Mouse (Mus musculus) CH12.LX (cell line): ENCODE data around the gene Dlg1. TPM values are rescaled to one million over a fixed set of nuclear protein-coding genes. Genes with fewer than 3 reads are reported as not detected.

ENCODE experiments used
- DNase-seq: peaks from one replicate; pipeline ENCODE4 v3.0.0-alpha.2; 2013; ENCODE audit errors: extremely low read depth
- H3K27ac ChIP-seq: 2 replicates; pipeline ENCODE4 v1.5.1; 2012; ENCODE audit warnings: low read depth, mild to moderate bottlenecking, control low read depth, moderate library complexity; ENCODE audit not compliant: insufficient read depth
- H3K27me3 ChIP-seq: replicated peaks from 2 replicates; pipeline ENCODE3; 2012; ENCODE audit warnings: inconsistent platforms
- H3K36me3 ChIP-seq, 2 experiments: replicated peaks in 1 of 2; 2 replicates each; pipeline versions ENCODE3 to v1.6.1; 2012; ENCODE audit warnings: inconsistent platforms in 1 of 2, low read length in 1 of 2, mild to moderate bottlenecking in 1 of 2, mixed read lengths in 1 of 2, moderate library complexity in 1 of 2; ENCODE audit not compliant: control insufficient read depth in 1 of 2, insufficient read depth in 1 of 2
- H3K4me1 ChIP-seq, 2 experiments: 2 replicates each; pipeline ENCODE4 v1.6.1; 2012; ENCODE audit warnings: inconsistent platforms in 1 of 2, moderate library complexity in 1 of 2; ENCODE audit not compliant: insufficient read depth in 2 of 2, control insufficient read depth in 1 of 2
- H3K4me2 ChIP-seq: 2 replicates; pipeline ENCODE4 v1.6.1; 2012; ENCODE audit warnings: low read depth, mild to moderate bottlenecking, control low read depth; ENCODE audit not compliant: poor library complexity, insufficient read depth, severe bottlenecking
- H3K4me3 ChIP-seq, 3 experiments: fragments of 150-350 bp in 1 of 3; sonication (generic) in 1 of 3; replicated peaks in 1 of 3; 2 replicates each; pipeline versions ENCODE3 to v1.5.1; 2011 to 2012; ENCODE audit warnings: low read depth in 2 of 3, low read length in 2 of 3, mild to moderate bottlenecking in 2 of 3, moderate library complexity in 2 of 3, control low read depth in 1 of 3, improper control_type of control experiment in 1 of 3, inconsistent platforms in 1 of 3, mixed read lengths in 1 of 3; ENCODE audit not compliant: poor library complexity in 1 of 3
- H3K79me2 ChIP-seq: replicated peaks from 2 replicates; pipeline ENCODE4 v1.6.1; 2012; ENCODE audit warnings: mild to moderate bottlenecking, moderate library complexity; ENCODE audit not compliant: control insufficient read depth, poor library complexity, insufficient read depth, severe bottlenecking; ENCODE audit errors: extremely low read depth
- H3K9ac ChIP-seq: 2 replicates; pipeline ENCODE4 v1.6.1; 2012; ENCODE audit warnings: low read depth, mild to moderate bottlenecking, control low read depth, moderate library complexity; ENCODE audit not compliant: insufficient read depth
- H3K9me3 ChIP-seq: replicated peaks from 2 replicates; pipeline ENCODE3; 2012; ENCODE audit warnings: low read length, inconsistent platforms, mixed read lengths
- BHLHE40 ChIP-seq: IDR thresholded peaks from 2 replicates; pipeline ENCODE4 v1.6.1; 2011; ENCODE audit warnings: mild to moderate bottlenecking, low read depth, low read length, improper control_type of control experiment
- ELF1 ChIP-seq: IDR thresholded peaks from 2 replicates; pipeline ENCODE4 v1.6.1; 2014; ENCODE audit warnings: low read depth, mild to moderate bottlenecking, inconsistent platforms, low read length, improper control_type of control experiment
- HCFC1 ChIP-seq: IDR thresholded peaks from 2 replicates; pipeline ENCODE4 v1.6.1; 2012; ENCODE audit warnings: low read depth, mild to moderate bottlenecking, inconsistent platforms, low read length, improper control_type of control experiment
- MAFK ChIP-seq: IDR thresholded peaks from 2 replicates; pipeline ENCODE4 v1.6.1; 2011; ENCODE audit warnings: low read length, improper control_type of control experiment; ENCODE audit not compliant: insufficient replicate concordance
- MAX ChIP-seq: IDR thresholded peaks from 2 replicates; pipeline ENCODE4 v1.6.1; 2011; ENCODE audit warnings: low read length, improper control_type of control experiment
- MEF2A ChIP-seq: IDR thresholded peaks from 2 replicates; pipeline ENCODE4 v1.6.1; 2014; ENCODE audit warnings: low read depth, mild to moderate bottlenecking, inconsistent platforms, low read length, improper control_type of control experiment, borderline replicate concordance
- MXI1 ChIP-seq: IDR thresholded peaks from 2 replicates; pipeline ENCODE4 v1.6.1; 2011; ENCODE audit warnings: mild to moderate bottlenecking, low read depth, low read length, improper control_type of control experiment
- MYC ChIP-seq: IDR thresholded peaks from 2 replicates; pipeline ENCODE4 v1.6.1; 2011; ENCODE audit warnings: low read depth, mild to moderate bottlenecking, improper control_type of control experiment, low read length
- PAX5 ChIP-seq: IDR thresholded peaks from 2 replicates; pipeline ENCODE4 v1.6.1; 2012; ENCODE audit warnings: low read length, inconsistent platforms, mixed read lengths
- POLR2AphosphoS2 ChIP-seq: IDR thresholded peaks from 2 replicates; pipeline ENCODE4 v1.6.1; 2011; ENCODE audit warnings: low read depth, low read length, improper control_type of control experiment
- RAD21 ChIP-seq: IDR thresholded peaks from 2 replicates; pipeline ENCODE4 v1.6.1; 2011; ENCODE audit warnings: low read depth, mild to moderate bottlenecking, low read length, improper control_type of control experiment, moderate library complexity
- SIN3A ChIP-seq: IDR thresholded peaks from 2 replicates; pipeline ENCODE4 v1.6.1; 2012; ENCODE audit warnings: low read length, improper control_type of control experiment, inconsistent platforms
- SMC3 ChIP-seq: IDR thresholded peaks from 2 replicates; pipeline ENCODE4 v1.6.1; 2011; ENCODE audit warnings: low read depth, low read length, improper control_type of control experiment
- TCF12 ChIP-seq: IDR thresholded peaks from 2 replicates; pipeline ENCODE4 v1.6.1; 2014; ENCODE audit warnings: low read depth, mild to moderate bottlenecking, inconsistent platforms, low read length, improper control_type of control experiment
- UBTF ChIP-seq: IDR thresholded peaks from 2 replicates; pipeline ENCODE4 v1.6.1; 2012; ENCODE audit warnings: low read depth, mild to moderate bottlenecking, inconsistent platforms, low read length, improper control_type of control experiment, moderate library complexity
- USF2 ChIP-seq: conservative IDR thresholded peaks from 2 replicates; pipeline ENCODE4 v1.6.1; 2011; ENCODE audit warnings: low read depth, low read length, improper control_type of control experiment
- ZMIZ1 ChIP-seq: IDR thresholded peaks from 2 replicates; pipeline ENCODE4 v1.6.1; 2012; ENCODE audit warnings: low read depth, mild to moderate bottlenecking, inconsistent platforms, low read length, improper control_type of control experiment
- dilution Hi-C: fragments of 300-500 bp; cut with MboI; formaldehyde crosslinking; loops from 2 replicates; pipeline ENCODE4 v1.14.3; 2020; ENCODE audit warnings: low sequenced_read_pairs; ENCODE audit not compliant: extremely low pct_unique_long_range_greater_than_20kb, extremely low pct_ligation_motif_present
- in situ Hi-C: fragments of 300-500 bp; cut with MboI; formaldehyde crosslinking; loops from 3 replicates; pipeline ENCODE4 v1.14.3; 2019; ENCODE audit warnings: low sequenced_read_pairs, low pct_ligation_motif_present, low pct_unique_long_range_greater_than_20kb, mixed read lengths
- polyA plus RNA-seq: library from polyadenylated mRNA; unstranded; fragments of >175 nt; gene quantifications from 2 replicates; pipeline ENCODE4 v1.2.1, GENCODE M21; 2012; ENCODE audit warnings: low read depth; ENCODE audit not compliant: insufficient read length
- total RNA-seq, 2 experiments: library from RNA; depleted of rRNA; stranded (reverse); fragments of 300-350 nt in 1 of 2; fragments of >200 nt in 1 of 2; gene quantifications; 2 replicates each; pipeline ENCODE4 v1.2.3; 2012 to 2014

The Dlg1 gene
- total and polyA plus RNA-seq, 3 experiments: 29.0 to 47.9 (median 37.4) TPM

GRCm38 (mm10) chr16:31896971-31897774 lies 233.9 kb downstream of the Dlg1 start:
- Histone ChIP-seq H3K4me2 (no peak overlapping the region), H3K27ac (no peak overlapping the region)
- dilution Hi-C loops: no loop called here

DNA sequence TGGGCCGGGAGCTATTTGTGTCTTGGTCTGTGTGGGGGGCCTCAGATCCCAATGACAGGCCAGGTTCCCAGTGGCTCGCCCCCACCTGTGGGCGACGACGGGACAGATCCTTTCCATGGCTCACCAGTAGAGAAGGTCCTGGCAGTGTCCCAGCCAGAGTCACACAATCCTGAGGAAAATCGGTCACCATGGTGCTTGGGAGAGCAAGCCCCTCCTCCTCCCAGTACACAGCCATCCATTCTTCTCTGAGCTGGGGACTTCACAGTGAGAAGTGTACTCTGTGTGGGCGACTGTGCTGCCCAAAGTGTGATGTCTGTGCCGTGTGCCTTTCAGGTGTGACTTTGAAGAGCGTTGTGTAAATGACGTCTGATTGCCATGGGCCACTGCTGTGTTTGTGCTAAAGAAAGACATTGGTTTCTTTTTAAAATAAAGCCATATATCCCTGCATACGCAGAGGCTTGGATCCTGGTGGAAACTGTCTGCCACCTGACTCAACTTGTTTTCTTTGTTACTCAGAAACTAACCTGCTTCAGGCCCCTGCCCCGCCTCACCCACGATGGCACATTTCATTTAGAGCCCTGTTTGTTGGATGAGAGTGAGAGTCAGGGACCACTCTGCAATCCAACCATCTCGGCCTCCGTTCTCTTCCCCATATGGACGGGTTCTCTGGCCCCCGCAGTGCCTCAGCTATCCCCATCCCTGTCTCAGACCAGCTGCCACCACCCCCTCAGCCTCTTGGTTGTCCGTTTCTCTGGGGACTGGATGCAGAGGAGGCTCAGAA lies 235.5 kb downstream of the Dlg1 start:
- TF ChIP-seq ZMIZ1 (no peak), TCF12 (no peak), MXI1 (no peak), RAD21 (no peak), POLR2AphosphoS2 (no peak), MAFK (no peak)
- dilution Hi-C loops: no loop called here
- no peak for DNase-seq
- in situ Hi-C loops: no loop called here
- Histone ChIP-seq H3K4me3 (no peak overlapping the region), H3K4me2 (no peak overlapping the region), H3K9ac (no peak overlapping the region), H3K36me3 (no peaks in the 10 kb centered on the region), H3K79me2 (no peaks in the 10 kb centered on the region), H3K27ac (no peak overlapping the region), H3K27me3 (no peaks in the 10 kb centered on the region), H3K9me3 (peaks cover 9% of the 10 kb centered on the region), H3K4me1 (peaks cover 5 to 16% of the 10 kb centered on the region in 2 experiments; a peak in 3 of 4 replicates)

More at GRCm38 (mm10) chr16:31896971-31897774, 233.9 kb downstream of the Dlg1 start:
- Histone ChIP-seq H3K36me3 (no peaks in the 10 kb centered on the region), H3K4me3 (no peak overlapping the region), H3K9ac (no peak overlapping the region), H3K79me2 (no peaks in the 10 kb centered on the region), H3K4me1 (peaks cover 13 to 24% of the 10 kb centered on the region in 2 experiments), H3K9me3 (peaks cover 9% of the 10 kb centered on the region), H3K27me3 (no peaks in the 10 kb centered on the region)
- no peak for DNase-seq
- TF ChIP-seq SIN3A (no peak), ZMIZ1 (no peak), MEF2A (no peak), MYC (no peak), BHLHE40 (no peak), USF2 (no peak), HCFC1 (no peak), UBTF (no peak), ELF1 (no peak), PAX5 (no peak), MAX (no peak), SMC3 (no peak)
- in situ Hi-C loops: no loop called here
